Mouse (Mus musculus): Measurements from ENCODE around the gene Ccdc186. TPM values are rescaled to one million over a fixed set of nuclear protein-coding genes. Genes with fewer than 3 reads are reported as not detected.

Ccdc186 gene
- polyA plus RNA-seq, 1 experiment from 2014 or later = 19.2 TPM

DNA sequence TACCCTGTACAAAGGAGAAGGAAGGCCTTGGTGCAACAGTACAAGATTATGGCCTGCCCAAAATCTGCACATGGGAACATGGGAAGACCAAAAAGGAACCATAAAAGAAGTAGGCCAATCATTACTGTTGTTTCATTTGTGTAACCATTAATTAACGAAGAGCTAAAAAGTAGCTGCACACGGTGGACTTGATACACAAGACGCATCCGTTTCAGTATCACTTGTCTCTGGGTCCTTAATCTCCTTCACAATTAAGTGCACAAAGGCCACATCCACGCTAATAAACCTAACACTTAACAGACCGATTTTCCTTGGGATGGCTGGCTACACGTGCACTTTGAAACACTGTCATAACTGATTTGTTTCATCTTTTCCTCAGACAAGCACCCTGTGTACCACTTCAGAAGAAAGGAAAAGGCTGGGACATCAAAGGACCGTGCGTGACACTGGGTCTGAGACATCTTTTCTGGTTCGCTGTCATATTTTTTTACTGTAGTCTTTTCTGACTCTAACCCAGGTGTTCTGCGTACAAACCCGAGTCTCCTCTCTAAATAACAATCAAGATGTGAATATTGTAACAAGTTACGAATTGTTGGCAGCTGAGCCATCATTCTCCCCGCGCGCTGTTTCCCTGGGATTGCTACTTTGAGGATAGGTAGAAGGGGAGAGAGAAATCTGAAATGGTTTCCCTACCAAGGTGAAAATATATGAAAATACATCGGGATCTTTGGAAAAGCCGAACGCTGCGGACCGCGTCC, 771 bp downstream of the Ccdc186 start:
- ATAC-seq = no peak
- 9% methylated on average over 22 of the region's 22 CpGs for WGBS
- Histone ChIP-seq H3K27me3 (replicated peaks) (0 out of 2 replicates have a peak, but pooled peaks cover 2% of the 10 kb centered on the region), H3K27ac (peak overlapping the region; percentile 81), H3K4me3 (replicated peaks) (peak overlapping the region; percentile 78), H3K4me2 (replicated peaks) (peak overlapping the region; percentile 74), H3K4me1 (replicated peaks) (peaks cover 27% of the 10 kb centered on the region), H3K9me3 (no peaks in the 10 kb centered on the region), H3K36me3 (no peaks in the 10 kb centered on the region), H3K9ac (peak overlapping the region; percentile 71)

DNA sequence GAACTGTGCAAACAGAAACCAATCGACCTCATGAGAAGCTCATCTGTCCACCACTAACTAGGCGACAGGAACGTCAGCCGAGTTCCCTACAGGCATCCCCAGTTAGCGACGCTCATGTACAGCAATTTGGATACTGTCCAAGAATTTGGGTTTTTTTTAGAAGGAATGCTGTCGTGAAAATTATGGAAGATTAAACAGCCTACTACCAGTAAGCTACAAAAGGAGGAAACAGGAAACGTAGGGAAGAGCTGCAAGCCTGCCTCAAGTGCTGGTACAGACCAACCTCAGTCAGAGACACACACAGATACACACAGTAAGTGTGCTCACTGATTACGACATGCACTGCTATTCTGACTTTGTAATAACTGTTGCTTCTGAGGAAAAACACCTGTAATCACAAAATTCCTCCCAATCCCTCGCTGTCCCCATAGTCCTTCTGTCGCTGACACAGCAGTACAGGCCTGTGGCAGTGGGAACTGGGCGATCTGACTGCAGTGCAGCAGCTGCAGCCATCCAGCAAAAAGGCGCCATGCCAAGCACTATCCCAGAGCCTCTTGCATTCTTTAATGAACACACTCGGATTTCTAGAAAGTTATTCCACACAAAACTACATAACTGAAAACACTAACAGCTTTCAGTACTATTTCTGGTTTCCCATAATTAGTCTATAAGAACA, 4.0 kb downstream of the Ccdc186 start:
- Histone ChIP-seq H3K27ac (peak overlapping the region; percentile 61), H3K4me2 (replicated peaks) (peak overlapping the region; percentile 28; the same call in 1 of the 2 replicates), H3K27me3 (replicated peaks) (no peaks in the 10 kb centered on the region), H3K9me3 (no peaks in the 10 kb centered on the region), H3K9ac (no peak overlapping the region), H3K4me3 (replicated peaks) (no peak overlapping the region), H3K36me3 (no peaks in the 10 kb centered on the region), H3K4me1 (replicated peaks) (peaks cover 24% of the 10 kb centered on the region)
- no peak for ATAC-seq
- WGBS = 35% methylated on average over 14 of the region's 14 CpGs

DNA sequence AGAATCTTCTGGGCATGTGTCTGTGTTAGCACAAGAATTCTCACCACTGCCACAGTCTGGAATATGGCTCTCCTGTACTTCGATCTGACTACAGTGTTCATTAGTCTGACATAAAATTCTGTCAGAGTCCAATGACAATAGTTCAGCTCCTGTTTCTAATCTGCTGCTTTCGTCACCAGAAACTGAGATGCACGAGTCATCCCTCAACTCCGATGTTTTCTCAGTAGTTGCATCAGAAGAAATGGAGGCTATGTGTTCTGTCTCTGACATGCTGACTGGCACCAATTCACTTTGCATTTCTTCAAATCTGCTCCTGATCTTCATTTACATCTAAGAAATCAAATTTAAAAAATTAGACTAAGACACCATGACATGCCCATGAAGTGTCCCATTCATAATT, 8.6 kb downstream of the Ccdc186 start:
- 84% methylated on average over 4 of the region's 4 CpGs for WGBS
- Histone ChIP-seq H3K4me2 (replicated peaks) (no peak overlapping the region), H3K27me3 (replicated peaks) (no peaks in the 10 kb centered on the region), H3K4me1 (replicated peaks) (peaks cover 18% of the 10 kb centered on the region), H3K9ac (no peak overlapping the region), H3K36me3 (no peaks in the 10 kb centered on the region), H3K4me3 (replicated peaks) (no peak overlapping the region), H3K27ac (no peak overlapping the region), H3K9me3 (no peaks in the 10 kb centered on the region)
- no peak for ATAC-seq

DNA sequence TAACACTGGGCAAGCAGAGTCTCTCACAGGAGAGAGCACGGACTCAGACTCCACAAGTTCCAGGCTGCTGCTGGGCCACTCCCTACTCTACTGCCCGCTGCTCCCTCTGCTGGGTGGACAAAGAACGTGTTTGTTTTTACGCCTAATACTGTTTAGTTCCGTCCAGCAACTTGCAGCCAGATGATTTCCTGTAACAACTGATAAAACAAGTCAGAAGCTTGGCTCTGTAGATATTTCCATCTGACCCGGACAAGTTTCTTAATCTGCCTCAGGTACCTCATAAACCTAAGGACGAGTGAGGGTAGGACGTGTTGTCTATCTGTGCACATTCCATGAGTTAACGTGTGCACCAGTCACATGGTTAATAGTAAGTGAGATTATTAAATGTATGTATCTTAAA, 10.4 kb downstream of the Ccdc186 start:
- no peaks in the 10 kb centered on the region for H3K27me3 ChIP-seq (replicated peaks)
- H3K4me2 ChIP-seq (replicated peaks) = no peak overlapping the region
- H3K9me3 ChIP-seq = no peaks in the 10 kb centered on the region
- no peak overlapping the region for H3K9ac ChIP-seq
- H3K4me3 ChIP-seq (replicated peaks) = no peak overlapping the region
- 0 out of 2 replicates have a peak, but pooled peaks cover 5% of the 10 kb centered on the region for H3K36me3 ChIP-seq
- peak; percentile 57 for ATAC-seq
- no peak overlapping the region for H3K27ac ChIP-seq
- 39% methylated on average over 9 of the region's 9 CpGs for WGBS
- H3K4me1 ChIP-seq (replicated peaks) = 0 out of 2 replicates have a peak, but pooled peaks cover 8% of the 10 kb centered on the region

DNA sequence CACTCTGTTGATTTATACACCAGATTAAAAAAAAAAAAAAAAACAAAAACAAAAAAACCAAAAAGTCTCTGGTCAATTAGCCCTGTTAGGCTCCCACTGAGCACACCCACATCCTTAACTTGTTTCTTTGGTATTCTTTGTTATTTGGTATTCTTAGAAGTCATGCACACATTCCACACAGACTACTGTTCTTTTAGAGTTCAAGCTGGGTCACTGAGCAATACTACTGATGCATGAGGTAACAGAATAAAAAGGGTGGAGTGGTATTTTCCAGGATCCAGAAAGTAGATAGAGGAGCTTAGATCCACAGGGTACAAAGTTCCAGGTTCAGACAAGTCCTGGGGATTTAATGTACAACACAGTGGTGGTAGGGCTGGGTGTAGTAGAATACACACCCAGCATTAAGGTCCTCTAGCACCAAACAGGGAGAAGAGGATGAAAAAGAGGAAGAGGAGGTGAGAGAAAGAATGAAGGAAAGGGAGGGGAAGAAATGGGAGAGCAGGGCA, 11.3 kb downstream of the Ccdc186 start:
- Histone ChIP-seq H3K4me2 (replicated peaks) (no peak overlapping the region), H3K36me3 (0 out of 2 replicates have a peak, but pooled peaks cover 5% of the 10 kb centered on the region), H3K4me1 (replicated peaks) (0 out of 2 replicates have a peak, but pooled peaks cover 6% of the 10 kb centered on the region), H3K4me3 (replicated peaks) (no peak overlapping the region), H3K9ac (no peak overlapping the region), H3K27me3 (replicated peaks) (no peaks in the 10 kb centered on the region), H3K9me3 (no peaks in the 10 kb centered on the region), H3K27ac (no peak overlapping the region)
- ATAC-seq = 0 out of 2 replicates have a peak, but pooled peaks have one; percentile 27

DNA sequence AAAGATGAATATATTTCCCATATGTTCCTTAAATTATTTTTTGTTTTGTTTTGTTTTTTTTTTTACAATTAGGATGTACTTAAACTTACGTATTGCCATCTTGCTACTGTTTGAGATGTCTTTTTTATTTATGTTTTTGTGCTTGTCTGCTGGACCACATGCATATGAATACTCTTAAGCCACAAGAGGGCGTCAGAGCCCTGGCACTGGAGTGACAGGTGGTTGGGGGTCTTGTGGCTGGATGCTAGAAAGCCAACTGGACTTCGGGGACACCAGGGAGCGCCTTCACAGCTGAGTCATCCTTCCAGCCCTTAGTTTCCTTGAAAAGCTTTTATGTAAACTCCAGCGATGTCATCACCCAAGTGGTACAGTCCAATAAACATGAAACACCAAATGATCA, 13.2 kb downstream of the Ccdc186 start:
- Histone ChIP-seq H3K36me3 (0 out of 2 replicates have a peak, but pooled peaks cover 9% of the 10 kb centered on the region), H3K4me2 (replicated peaks) (no peak overlapping the region), H3K9ac (no peak overlapping the region), H3K27me3 (replicated peaks) (no peaks in the 10 kb centered on the region), H3K4me1 (replicated peaks) (peaks cover 9% of the 10 kb centered on the region; the same call in 1 of the 2 replicates), H3K9me3 (no peaks in the 10 kb centered on the region), H3K4me3 (replicated peaks) (no peak overlapping the region), H3K27ac (no peak overlapping the region)
- no peak for ATAC-seq
- 61% methylated on average over 5 of the region's 5 CpGs for WGBS

DNA sequence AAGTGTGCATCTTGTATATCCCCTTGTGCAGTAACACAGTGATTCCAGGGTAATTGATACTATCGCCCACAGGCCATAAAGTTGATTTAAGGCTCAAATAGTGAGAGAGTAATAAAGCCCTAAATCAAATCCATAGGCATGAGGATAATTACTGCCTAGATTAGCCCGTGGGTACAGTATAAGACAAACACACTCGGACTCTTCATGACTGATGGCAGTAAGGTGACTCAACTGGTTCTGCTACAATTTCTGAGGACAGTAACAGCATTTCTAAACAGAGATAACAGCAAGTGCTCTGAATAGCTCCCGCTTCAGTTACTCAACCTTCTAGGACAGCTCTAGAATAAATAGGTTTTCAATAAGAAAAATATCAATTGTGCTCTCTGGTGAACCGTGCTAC, 14.9 kb downstream of the Ccdc186 start:
- peak; percentile 86 for ATAC-seq
- peaks cover 9% of the 10 kb centered on the region; the same call in 1 of the 2 replicates for H3K36me3 ChIP-seq
- peaks cover 7% of the 10 kb centered on the region; the same call in 1 of the 2 replicates for H3K4me1 ChIP-seq (replicated peaks)
- no peak overlapping the region for H3K9ac ChIP-seq
- H3K4me2 ChIP-seq (replicated peaks) = no peak overlapping the region
- H3K27me3 ChIP-seq (replicated peaks) = no peaks in the 10 kb centered on the region
- H3K27ac ChIP-seq = no peak overlapping the region
- no peak overlapping the region for H3K4me3 ChIP-seq (replicated peaks)
- no peaks in the 10 kb centered on the region for H3K9me3 ChIP-seq
- WGBS = 54% methylated on average over 5 of the region's 5 CpGs

DNA sequence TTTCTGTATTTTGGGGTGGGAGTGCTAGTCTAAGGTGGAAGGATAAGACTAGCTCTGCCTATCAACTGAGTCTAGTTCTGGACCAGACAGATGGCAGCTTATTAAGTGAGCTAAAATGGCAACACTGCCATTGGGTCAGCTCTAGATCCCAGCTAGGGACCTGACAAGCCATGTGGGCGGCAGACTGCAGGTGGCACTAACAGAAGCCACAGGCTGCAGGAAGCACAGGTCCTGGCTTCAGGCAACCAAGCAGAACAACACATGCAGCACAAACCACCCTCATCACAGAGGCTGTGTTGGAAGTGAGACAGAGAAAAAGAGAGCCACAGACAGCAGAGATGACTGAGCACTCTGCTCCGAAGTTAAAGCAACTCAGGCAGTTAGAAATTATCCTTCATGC, 16.6 kb downstream of the Ccdc186 start:
- Histone ChIP-seq H3K9me3 (no peaks in the 10 kb centered on the region), H3K27me3 (replicated peaks) (no peaks in the 10 kb centered on the region), H3K4me2 (replicated peaks) (no peak overlapping the region), H3K27ac (no peak overlapping the region), H3K4me3 (replicated peaks) (no peak overlapping the region), H3K36me3 (peaks cover 24% of the 10 kb centered on the region), H3K4me1 (replicated peaks) (peaks cover 5% of the 10 kb centered on the region; the same call in 1 of the 2 replicates), H3K9ac (no peak overlapping the region)
- WGBS = 92% methylated on average over 2 of the region's 2 CpGs
- ATAC-seq = no peak

DNA sequence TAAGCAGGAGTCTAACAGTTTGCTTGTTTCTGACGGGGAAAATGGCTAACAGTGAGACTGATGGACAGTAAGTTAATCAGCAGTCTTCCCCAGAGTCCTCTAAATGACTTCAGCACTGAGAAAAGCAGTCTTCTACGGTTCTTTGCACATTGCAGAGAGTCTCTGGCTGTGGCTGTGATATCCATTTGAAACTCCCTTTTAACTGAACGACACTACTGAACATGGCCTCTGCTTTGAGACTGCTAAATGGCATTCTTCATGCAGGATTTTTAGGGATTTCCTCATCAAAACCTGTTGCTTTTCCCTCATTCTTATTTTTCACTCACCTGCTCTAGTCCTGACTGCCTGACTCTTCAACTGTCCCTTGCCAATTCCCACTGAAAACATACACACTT, 19.6 kb downstream of the Ccdc186 start:
- no peaks in the 10 kb centered on the region for H3K27me3 ChIP-seq (replicated peaks)

DNA sequence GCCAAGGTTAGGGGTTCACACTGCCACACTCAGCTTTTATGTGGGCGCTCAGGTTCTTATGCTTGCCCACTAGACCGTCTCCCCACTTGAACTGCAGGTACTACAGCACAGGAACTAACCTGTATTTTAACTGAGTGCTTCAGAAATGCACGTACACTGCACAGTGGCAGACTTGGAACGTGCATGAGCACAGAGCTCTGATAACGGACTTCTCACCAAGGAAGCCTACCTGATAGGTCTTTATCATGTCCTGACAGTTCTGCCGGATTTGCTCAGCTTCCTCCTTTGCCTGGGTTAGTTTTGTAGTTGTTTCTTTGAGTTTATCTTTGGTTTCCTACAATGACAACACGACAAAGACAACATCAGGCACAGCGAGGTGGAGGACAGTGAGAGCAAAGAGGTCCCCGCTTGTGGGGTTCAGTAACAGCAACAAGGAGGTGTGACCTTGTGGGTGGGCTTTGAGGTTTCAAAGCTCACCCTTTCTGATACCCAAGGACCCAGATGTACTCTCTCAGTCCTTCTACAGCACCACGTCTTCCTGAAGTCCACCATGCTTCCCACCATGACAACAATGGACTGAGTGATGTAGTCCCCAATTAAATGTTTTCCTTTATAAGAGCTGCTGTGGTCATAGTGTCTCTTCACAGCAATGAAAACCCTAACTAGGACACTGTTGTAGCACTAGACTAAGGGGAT, 20.2 kb downstream of the Ccdc186 start:
- Histone ChIP-seq H3K27ac (no peak overlapping the region), H3K27me3 (replicated peaks) (no peaks in the 10 kb centered on the region), H3K9ac (no peak overlapping the region), H3K9me3 (no peaks in the 10 kb centered on the region), H3K4me1 (replicated peaks) (peaks cover 3% of the 10 kb centered on the region; the same call in 1 of the 2 replicates), H3K4me2 (replicated peaks) (no peak overlapping the region), H3K4me3 (replicated peaks) (no peak overlapping the region), H3K36me3 (peaks cover 25% of the 10 kb centered on the region)
- 88% methylated on average over 10 of the region's 10 CpGs for WGBS
- ATAC-seq = no peak

More for the DNA sequence above, 19.6 kb downstream of the Ccdc186 start:
- Histone ChIP-seq H3K36me3 (peaks cover 25% of the 10 kb centered on the region), H3K4me3 (replicated peaks) (no peak overlapping the region), H3K9me3 (no peaks in the 10 kb centered on the region), H3K4me1 (replicated peaks) (peaks cover 3% of the 10 kb centered on the region; the same call in 1 of the 2 replicates), H3K4me2 (replicated peaks) (no peak overlapping the region), H3K27ac (no peak overlapping the region), H3K9ac (no peak overlapping the region)
- no peak for ATAC-seq
- 83% methylated on average over 3 of the region's 3 CpGs for WGBS

DNA sequence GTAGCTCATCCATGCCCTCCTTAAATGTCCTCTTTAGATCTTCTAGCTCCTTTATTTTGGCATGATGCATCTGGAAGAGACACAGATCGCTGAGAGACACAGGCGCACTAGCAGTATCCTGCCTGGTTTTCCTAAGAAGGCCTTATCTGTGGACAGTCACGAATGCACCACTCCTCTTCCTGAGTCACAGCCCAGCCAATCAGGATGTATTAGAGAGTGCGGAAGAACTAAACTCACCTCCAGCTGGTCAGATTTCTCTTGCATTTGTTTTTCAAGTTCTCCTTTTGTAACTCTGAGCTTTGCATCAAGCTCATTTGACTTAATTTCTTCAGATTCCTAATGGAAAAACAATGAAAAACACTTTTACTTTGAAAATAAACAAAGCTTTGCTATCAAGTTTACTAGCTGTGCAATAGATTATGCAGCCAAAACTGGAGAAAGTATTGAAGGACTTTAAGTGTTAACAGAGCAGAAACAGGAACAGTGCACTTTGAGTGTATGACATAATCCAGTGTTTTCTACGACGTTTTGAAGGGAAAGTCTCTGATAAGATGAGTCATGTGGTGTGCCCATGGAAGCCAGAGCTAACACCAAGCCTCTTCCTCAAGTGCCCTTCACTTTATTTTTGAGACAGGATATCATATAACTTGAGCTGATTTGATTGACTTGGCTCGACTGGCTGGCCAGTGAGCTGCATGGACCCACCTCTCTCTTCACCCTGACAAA, 20.9 kb downstream of the Ccdc186 start:
- no peak for ATAC-seq
- H3K36me3 ChIP-seq = peaks cover 28% of the 10 kb centered on the region
- no peak overlapping the region for H3K27ac ChIP-seq

More for the DNA sequence above, 20.9 kb downstream of the Ccdc186 start:
- Histone ChIP-seq H3K27me3 (replicated peaks) (no peaks in the 10 kb centered on the region), H3K9me3 (no peaks in the 10 kb centered on the region), H3K9ac (no peak overlapping the region), H3K4me1 (replicated peaks) (peaks cover 3% of the 10 kb centered on the region; the same call in 1 of the 2 replicates), H3K4me3 (replicated peaks) (no peak overlapping the region), H3K4me2 (replicated peaks) (no peak overlapping the region)
- WGBS = 62% methylated on average over 7 of the region's 7 CpGs
